Mouse (Mus musculus) embryonic facial prominence, embryonic 11.5 days (tissue): Measurements from ENCODE around the gene Klhl20. TPM values are rescaled to one million over a fixed set of nuclear protein-coding genes. Genes with fewer than 3 reads are reported as not detected.
"Not testable (repeated sequence)": the region's sequence is repeated elsewhere in the genome, so short reads cannot be mapped to it uniquely, and the experiment has no call there.

Experiments
- ATAC-seq: fragments of 200-750 bp; cut with Nextera tagmentation; replicated peaks from 2 replicates; pipeline ENCODE4 v1.8.0; 2017; ENCODE audit warnings: low read depth; ENCODE audit not compliant: insufficient number of reproducible peaks, low FRiP score, low TSS enrichment
- DNase-seq: peaks from one replicate; pipeline ENCODE4 v3.0.0-alpha.2; 2015; ENCODE audit warnings: low spot score
- H3K27ac ChIP-seq: fragments of 300-500 bp; sonication (generic); replicated peaks from 2 replicates; pipeline ENCODE4 v1.5.1; 2014; ENCODE audit warnings: mild to moderate bottlenecking, low read depth, low read length, control low read depth
- H3K27me3 ChIP-seq: fragments of 300-500 bp; sonication (generic); 2 replicates; pipeline ENCODE4 v1.6.1; 2014; ENCODE audit warnings: mild to moderate bottlenecking, low read length, moderate library complexity, mixed read lengths; ENCODE audit not compliant: control insufficient read depth, insufficient read depth
- H3K36me3 ChIP-seq: fragments of 300-500 bp; sonication (generic); replicated peaks from 2 replicates; pipeline ENCODE4 v1.6.1; 2014; ENCODE audit warnings: low read depth, mild to moderate bottlenecking, low read length, moderate library complexity, mixed read lengths; ENCODE audit not compliant: control insufficient read depth, insufficient read depth
- H3K4me1 ChIP-seq: fragments of 300-500 bp; sonication (generic); 2 replicates; pipeline ENCODE4 v1.6.1; 2014; ENCODE audit warnings: low read length, mixed read lengths; ENCODE audit not compliant: control insufficient read depth, insufficient read depth
- H3K4me2 ChIP-seq: fragments of 300-500 bp; sonication (generic); 2 replicates; pipeline ENCODE4 v1.6.1; 2014; ENCODE audit warnings: low read depth, mild to moderate bottlenecking, control low read depth, low read length, moderate library complexity
- H3K4me3 ChIP-seq: fragments of 300-500 bp; sonication (generic); 2 replicates; pipeline ENCODE4 v1.5.1; 2014; ENCODE audit warnings: low read depth, low read length, control low read depth
- H3K9ac ChIP-seq: fragments of 300-500 bp; sonication (generic); replicated peaks from 2 replicates; pipeline ENCODE4 v1.6.1; 2014; ENCODE audit warnings: mild to moderate bottlenecking, control low read depth, low read length
- H3K9me3 ChIP-seq: fragments of 300-500 bp; sonication (generic); replicated peaks from 2 replicates; pipeline ENCODE4 v1.6.1; 2016; ENCODE audit warnings: mild to moderate bottlenecking, low read length, inconsistent platforms, mixed read lengths; ENCODE audit not compliant: control insufficient read depth
- WGBS: fragments of 180-500 bp; shearing (Covaris S2); extraction: QIAGEN DNeasy Blood & Tissue Kit; methylation state at CpG from one replicate; pipeline ENCODE4 v1.1.7; 2014; 5-methylcytosine and 5-hydroxymethylcytosine counted together
- polyA plus RNA-seq: library from polyadenylated mRNA; unstranded; fragments of >200 nt; fragmentation: Nextera tagmentation; extraction: Ambion mirVana; gene quantifications from 2 replicates; pipeline ENCODE4 v1.2.1, GENCODE M21; 2014

Gene Klhl20
- polyA plus RNA-seq, 1 experiment from 2014 or later: 22.3 TPM

- not testable (repeated sequence) for DNase-seq, H3K27ac ChIP-seq, H3K9ac ChIP-seq, H3K27me3 ChIP-seq, H3K4me1 ChIP-seq, ATAC-seq, H3K4me2 ChIP-seq, H3K9me3 ChIP-seq, H3K36me3 ChIP-seq, H3K4me3 ChIP-seq
- 85% methylated on average over 8 of the region's 8 CpGs for WGBS
These were observed 14.3 kb upstream of the Klhl20 start for GRCm38 (mm10) chr1:161145611-161146010.

- H3K4me3 ChIP-seq: peak overlapping the region; percentile 21; the same call in 1 of the 2 replicates
- no peaks in the 10 kb centered on the region for H3K4me1 ChIP-seq
- no peaks in the 10 kb centered on the region for H3K9me3 ChIP-seq
- no peaks in the 10 kb centered on the region for H3K27me3 ChIP-seq
- H3K4me2 ChIP-seq: no peak overlapping the region
- WGBS: 88% methylated on average over 7 of the region's 7 CpGs
- no peaks in the 10 kb centered on the region for H3K36me3 ChIP-seq
- no peak overlapping the region for H3K9ac ChIP-seq
- ATAC-seq (no peak), DNase-seq (no peak)
- no peak overlapping the region for H3K27ac ChIP-seq
These were observed 11.9 kb upstream of the Klhl20 start for GRCm38 (mm10) chr1:161143216-161143615.

GRCm38 (mm10) chr1:161142531-161143159 lies 11.3 kb upstream of the Klhl20 start, which contains the start of gene Ankrd45:
Gene Ankrd45 (plus strand): TSS chr1:161142691.
- peak within 1 kb of the TSS; percentile 21 for H3K4me3 ChIP-seq
- no peak within 1 kb of the TSS for H3K27ac ChIP-seq
- peak; percentile 95 for ATAC-seq
- H3K4me1 ChIP-seq: no peaks in the 10 kb centered on the region
- H3K9me3 ChIP-seq: no peaks in the 10 kb centered on the region
- no peaks in the 10 kb centered on the region for H3K36me3 ChIP-seq
- peak; percentile 75 for DNase-seq
- peak within 1 kb of the TSS; percentile 56 for H3K4me2 ChIP-seq
- peak within 1 kb of the TSS; percentile 4; the same call in 1 of the 2 replicates for H3K9ac ChIP-seq
- 5% methylated on average over 32 of the region's 33 CpGs for WGBS
- H3K27me3 ChIP-seq: no peaks in the 10 kb centered on the region

- H3K9me3 ChIP-seq: no peaks in the 10 kb centered on the region
- ATAC-seq (no peak), DNase-seq (no peak)
- no peak overlapping the region for H3K27ac ChIP-seq
- 85% methylated on average over 9 of the region's 9 CpGs for WGBS
- H3K4me1 ChIP-seq: no peaks in the 10 kb centered on the region
- H3K4me3 ChIP-seq: no peak overlapping the region
- H3K27me3 ChIP-seq: no peaks in the 10 kb centered on the region
- H3K9ac ChIP-seq: no peak overlapping the region
- H3K4me2 ChIP-seq: no peak overlapping the region
- H3K36me3 ChIP-seq: no peaks in the 10 kb centered on the region
These were observed 8.9 kb upstream of the Klhl20 start for GRCm38 (mm10) chr1:161140026-161140762.

- 82% methylated on average over 2 of the region's 2 CpGs for WGBS
- H3K27me3 ChIP-seq: no peaks in the 10 kb centered on the region
These were observed 8.2 kb upstream of the Klhl20 start for GRCm38 (mm10) chr1:161139496-161139895.

GRCm38 (mm10) chr1:161126461-161126860 lies 4.8 kb downstream of the Klhl20 start:
- no peak overlapping the region for H3K9ac ChIP-seq
- H3K27me3 ChIP-seq: no peaks in the 10 kb centered on the region
- H3K4me2 ChIP-seq: no peak overlapping the region
- no peaks in the 10 kb centered on the region for H3K9me3 ChIP-seq
- H3K4me1 ChIP-seq: no peaks in the 10 kb centered on the region
- H3K4me3 ChIP-seq: no peak overlapping the region
- H3K36me3 ChIP-seq: no peaks in the 10 kb centered on the region
- no peak for ATAC-seq
- WGBS: 38% methylated on average over 1 of the region's 1 CpGs
- no peak for DNase-seq
- H3K27ac ChIP-seq: no peak overlapping the region

More at GRCm38 (mm10) chr1:161139496-161139895, 8.2 kb upstream of the Klhl20 start:
- Histone ChIP-seq H3K36me3 (no peaks in the 10 kb centered on the region), H3K9me3 (no peaks in the 10 kb centered on the region), H3K9ac (no peak overlapping the region), H3K27ac (no peak overlapping the region), H3K4me1 (no peaks in the 10 kb centered on the region), H3K4me3 (no peak overlapping the region), H3K4me2 (no peak overlapping the region)
- DNase-seq (no peak), ATAC-seq (no peak)

GRCm38 (mm10) chr1:161122661-161123418 lies 8.5 kb downstream of the Klhl20 start:
- H3K9ac ChIP-seq: no peak overlapping the region
- H3K4me2 ChIP-seq: no peak overlapping the region
- H3K27me3 ChIP-seq: no peaks in the 10 kb centered on the region
- H3K36me3 ChIP-seq: no peaks in the 10 kb centered on the region
- H3K27ac ChIP-seq: no peak overlapping the region
- ATAC-seq (no peak), DNase-seq (no peak)
- 90% methylated on average over 10 of the region's 10 CpGs for WGBS
- H3K4me3 ChIP-seq: no peak overlapping the region
- H3K4me1 ChIP-seq: no peaks in the 10 kb centered on the region
- H3K9me3 ChIP-seq: no peaks in the 10 kb centered on the region

GRCm38 (mm10) chr1:161114591-161114990 lies 16.7 kb downstream of the Klhl20 start:
- Histone ChIP-seq H3K27ac (no peak overlapping the region), H3K9me3 (no peaks in the 10 kb centered on the region), H3K36me3 (no peaks in the 10 kb centered on the region), H3K4me3 (no peak overlapping the region), H3K4me2 (no peak overlapping the region), H3K4me1 (no peaks in the 10 kb centered on the region), H3K9ac (no peak overlapping the region), H3K27me3 (no peaks in the 10 kb centered on the region)
- no peak for DNase-seq
- ATAC-seq: no peak
